Mouse (Mus musculus): ENCODE results near the gene Ttc17.

GRCm38 (mm10) chr2:94436952-94437351 lies 30.5 kb upstream of the Ttc17 start:
- no peak for TF ChIP-seq POLR2A (IDR thresholded peaks at IDR 0.05; ENCODE audit: borderline replicate concordance, extremely low read depth, low read depth, low read length)
- TF ChIP-seq CTCF (IDR thresholded peaks at IDR 0.05; ENCODE audit: insufficient read depth, low read length) = no peak

All from lung, adult 2 months (tissue).